Mouse (Mus musculus) MN1 (cell line): ENCODE results near the gene Cyp2w1.

Source experiments
- DNase-seq: peaks from one replicate; pipeline ENCODE4 v3.0.0-alpha.2; 2016; ENCODE audit warnings: low spot score

The Cyp2w1 gene

GRCm38 (mm10) chr5:139352317-139352716 lies at the start of gene Cyp2w1:
Gene Cyp2w1, plus strand, starts transcription at chr5:139352617.
- DNase-seq = no peak

GRCm38 (mm10) chr5:139303646-139304061 lies 48.8 kb upstream of the Cyp2w1 start:
- DNase-seq = no peak

GRCm38 (mm10) chr5:139309946-139310345 lies 42.5 kb upstream of the Cyp2w1 start:
- DNase-seq = no peak

- no peak for DNase-seq
These were observed 41.9 kb upstream of the Cyp2w1 start for GRCm38 (mm10) chr5:139310477-139310876.

GRCm38 (mm10) chr5:139311822-139312221 lies 40.6 kb upstream of the Cyp2w1 start:
- no peak for DNase-seq

GRCm38 (mm10) chr5:139313536-139313935 lies 38.9 kb upstream of the Cyp2w1 start:
- DNase-seq = no peak

GRCm38 (mm10) chr5:139314941-139315642 lies 37.3 kb upstream of the Cyp2w1 start:
- no peak for DNase-seq

- no peak for DNase-seq
These were observed 35.3 kb upstream of the Cyp2w1 start for GRCm38 (mm10) chr5:139316982-139317675.

- no peak for DNase-seq
These were observed 34.5 kb upstream of the Cyp2w1 start for GRCm38 (mm10) chr5:139317751-139318504.

- no peak for DNase-seq
These were observed 32.0 kb upstream of the Cyp2w1 start for GRCm38 (mm10) chr5:139320424-139320823.

GRCm38 (mm10) chr5:139321331-139321730 lies 31.1 kb upstream of the Cyp2w1 start:
- no peak for DNase-seq

- peak; percentile 56 for DNase-seq
These were observed 29.0 kb upstream of the Cyp2w1 start for GRCm38 (mm10) chr5:139323260-139323924.

GRCm38 (mm10) chr5:139324045-139324491 lies 28.3 kb upstream of the Cyp2w1 start:
- peak; percentile 65 for DNase-seq

- DNase-seq = peak; percentile 20
These were observed 27.6 kb upstream of the Cyp2w1 start for GRCm38 (mm10) chr5:139324691-139325394.

GRCm38 (mm10) chr5:139325395-139325966 lies 26.9 kb upstream of the Cyp2w1 start, which contains the start of gene Adap1:
Gene Adap1, minus strand, starts transcription at chr5:139325622.
- peak; percentile 72 for DNase-seq

GRCm38 (mm10) chr5:139326111-139326696 lies 26.2 kb upstream of the Cyp2w1 start:
- DNase-seq = no peak

- DNase-seq = no peak
These were observed 25.3 kb upstream of the Cyp2w1 start for GRCm38 (mm10) chr5:139326986-139327633.

- no peak for DNase-seq
These were observed 24.8 kb upstream of the Cyp2w1 start for GRCm38 (mm10) chr5:139327634-139328020.

- no peak for DNase-seq
These were observed 21.7 kb upstream of the Cyp2w1 start for GRCm38 (mm10) chr5:139330766-139331165.

- DNase-seq = peak; percentile 82
These were observed 20.7 kb upstream of the Cyp2w1 start for GRCm38 (mm10) chr5:139331742-139332141.
